8 mouse cellular contexts compared by ENCODE assay signal in the genomic region with DNA sequence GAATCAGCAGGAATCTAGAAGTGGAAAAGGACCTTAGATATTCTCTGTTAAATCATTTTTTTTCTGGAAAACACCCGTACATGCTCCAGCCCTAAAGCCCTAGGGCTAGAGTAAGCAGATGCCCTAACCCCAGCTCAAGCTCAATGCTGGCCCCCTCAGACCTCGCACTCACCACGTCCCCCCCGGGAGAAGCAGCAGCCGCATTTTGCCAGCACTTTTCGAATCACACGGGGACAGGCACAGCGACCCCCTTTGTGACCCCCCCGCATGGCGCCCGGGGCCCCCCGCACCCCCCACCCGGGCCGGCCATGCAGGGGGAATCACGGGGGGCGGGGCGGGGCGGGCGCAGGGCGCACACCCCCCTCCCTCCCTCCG. TPM values are rescaled to one million over a fixed set of nuclear protein-coding genes. Genes with fewer than 3 reads are reported as not detected.
DNase-seq lines count a peak whose midpoint lies in the region; ATAC-seq and TF ChIP-seq lines count a peak whose summit lies in the region.

No protein-coding gene starts in this region.

- no peak for TF ChIP-seq EP300 in ES-Bruce4 (IDR thresholded peaks at IDR 0.05; ENCODE audit: insufficient read depth, low read depth, low read length)
- no peak for TF ChIP-seq EP300 in heart, postnatal 0 days (IDR thresholded peaks at IDR 0.05; ENCODE audit: low read depth)

- no peak overlapping the region for H3K27ac ChIP-seq in ES-Bruce4 (ENCODE audit: insufficient read depth, low read length)
- H3K27ac ChIP-seq in heart, postnatal 0 days (ENCODE audit: low read depth): peak overlapping the region; percentile 52; the same call in 1 of the 2 replicates
- peak overlapping the region; percentile 50 for H3K27ac ChIP-seq in midbrain, embryonic 11.5 days (ENCODE audit: low read depth, low read length)

- H3K9ac ChIP-seq in ES-Bruce4 (ENCODE audit: low read depth, poor library complexity, severe bottlenecking): peak overlapping the region; percentile 93
- peak overlapping the region; percentile 55 for H3K9ac ChIP-seq in heart, postnatal 0 days (replicated peaks; ENCODE audit: low read depth, low read length)
- peak overlapping the region; percentile 81 for H3K9ac ChIP-seq in midbrain, embryonic 11.5 days (ENCODE audit: low read length)

- H3K4me2 ChIP-seq in heart, postnatal 0 days (ENCODE audit: low read depth, low read length): peak overlapping the region; percentile 85
- peak overlapping the region; percentile 92 for H3K4me2 ChIP-seq in midbrain, embryonic 11.5 days

- ATAC-seq in heart, postnatal 0 days (ENCODE audit: insufficient read depth, low read depth): no peak
- ATAC-seq in midbrain, embryonic 11.5 days (ENCODE audit: low FRiP score): peak; percentile 8; the same call in 1 of the 2 replicates
- ATAC-seq in granulocyte monocyte progenitor cell, adult 5-6 weeks (replicated peaks; ENCODE audit: poor library complexity, severe bottlenecking): no peak

- no peak for TF ChIP-seq POLR2A in ES-Bruce4 (IDR thresholded peaks at IDR 0.05; ENCODE audit: insufficient read depth, low read length)

- DNase-seq in heart, adult 11 months: peak; percentile 93
- no peak for DNase-seq in heart, postnatal 25 days (ENCODE audit: low spot score)
- DNase-seq in heart, postnatal 0 days (ENCODE audit: low spot score): no peak
- peak; percentile 87 for DNase-seq in midbrain, embryonic 11.5 days (ENCODE audit: low spot score, missing footprints)
- DNase-seq in right cerebral cortex, postnatal 36 days (ENCODE audit: low spot score in 2 of 2): no peak
- DNase-seq in thymus, postnatal 14 days: no peak

- intact Hi-C loops in heart, postnatal 25 days (cut with DNase I): no loop called here

- H3K36me3 ChIP-seq in ES-Bruce4 (ENCODE audit: control insufficient read depth, insufficient read depth, low read length, poor library complexity, severe bottlenecking): no peaks in the 10 kb centered on the region
- H3K36me3 ChIP-seq in heart, postnatal 0 days (replicated peaks; ENCODE audit: control insufficient read depth, insufficient read depth, low read length): peaks cover 11% of the 10 kb centered on the region
- peaks cover 7% of the 10 kb centered on the region; the same call in 1 of the 2 replicates for H3K36me3 ChIP-seq in midbrain, embryonic 11.5 days (ENCODE audit: control insufficient read depth, insufficient read depth, low read length)

- no peaks in the 10 kb centered on the region for H3K9me3 ChIP-seq in ES-Bruce4 (replicated peaks; ENCODE audit: control insufficient read depth, insufficient read depth, low read length, poor library complexity, severe bottlenecking)
- no peaks in the 10 kb centered on the region for H3K9me3 ChIP-seq in heart, postnatal 0 days (replicated peaks; ENCODE audit: control insufficient read depth, low read length)
- H3K9me3 ChIP-seq in midbrain, embryonic 11.5 days (ENCODE audit: control insufficient read depth, low read length): no peaks in the 10 kb centered on the region

- H3K4me1 ChIP-seq in ES-Bruce4 (ENCODE audit: control insufficient read depth, insufficient read depth, low read length): peaks cover 6% of the 10 kb centered on the region
- 0 out of 2 replicates have a peak, but pooled peaks cover 8% of the 10 kb centered on the region for H3K4me1 ChIP-seq in heart, postnatal 0 days (ENCODE audit: control insufficient read depth, insufficient read depth)
- H3K4me1 ChIP-seq in midbrain, embryonic 11.5 days (ENCODE audit: control insufficient read depth, insufficient read depth, low read length): peaks cover 24% of the 10 kb centered on the region

- peak overlapping the region; percentile 89 for H3K4me3 ChIP-seq in ES-Bruce4 (ENCODE audit: low read depth, low read length)
- H3K4me3 ChIP-seq in heart, postnatal 0 days (ENCODE audit: low read depth, low read length): peak overlapping the region; percentile 59
- H3K4me3 ChIP-seq in midbrain, embryonic 11.5 days (ENCODE audit: low read depth, low read length): peak overlapping the region; percentile 72

- no peaks in the 10 kb centered on the region for H3K27me3 ChIP-seq in ES-Bruce4 (ENCODE audit: control insufficient read depth, insufficient read depth, low read length, poor library complexity, severe bottlenecking)
- H3K27me3 ChIP-seq in heart, postnatal 0 days (ENCODE audit: control insufficient read depth, insufficient read depth, low read length): peaks cover 14% of the 10 kb centered on the region
- H3K27me3 ChIP-seq in midbrain, embryonic 11.5 days (ENCODE audit: control insufficient read depth, insufficient read depth, low read length): no peaks in the 10 kb centered on the region; the same call in 1 of the 2 replicates

- WGBS in heart, postnatal 0 days: 2% methylated on average over 17 of the region's 21 CpGs
- 3% methylated on average over 16 of the region's 21 CpGs for WGBS in midbrain, embryonic 11.5 days

- TF ChIP-seq CTCF in ES-Bruce4 (IDR thresholded peaks at IDR 0.05; ENCODE audit: low read depth, low read length): no peak
- no peak for TF ChIP-seq CTCF in heart, postnatal 0 days (IDR thresholded peaks at IDR 0.05; ENCODE audit: low read depth)

RNA-seq across cellular contexts. Expression of gene Arhgef25, which starts 1.8 kb away (rescaled TPM):
- total RNA-seq in heart, postnatal 25 days (2021): 10 to 100 TPM; 10.9 to 12.7 TPM
- 50.9 and 54.3 TPM in 2 replicates for polyA plus RNA-seq in ES-Bruce4 (2011; ENCODE audit: insufficient read depth, insufficient read length, low read depth, missing spikeins)
- total RNA-seq in heart, postnatal 0 days (2014; rRNA removed; ENCODE audit: low replicate concordance): 20.8 and 44.2 TPM in 2 replicates
- 10.0 and 13.8 TPM in 2 replicates for polyA plus RNA-seq in heart, postnatal 0 days (2015; fragmentation: Nextera tagmentation; extraction: Ambion mirVana)
- 25.8 and 28.2 TPM in 2 replicates for polyA plus RNA-seq in midbrain, embryonic 11.5 days (2014; fragmentation: Nextera tagmentation; extraction: Ambion mirVana)
- total RNA-seq in granulocyte monocyte progenitor cell, adult 5-6 weeks (2014; fragmentation: Nextera tagmentation): 3.2 TPM in 1 of 2 replicates, not detected in the other
- total RNA-seq in granulocyte monocyte progenitor cell, adult 5-6 weeks (2017): 0.15 and 0.95 TPM in 2 replicates

RNA-seq across cellular contexts. Expression of gene Dtx3, which starts 7.5 kb away (rescaled TPM):
- 10 to 100 TPM; 26.3 to 28.6 TPM for total RNA-seq in heart, postnatal 25 days (2021)
- polyA plus RNA-seq in ES-Bruce4 (2011; ENCODE audit: insufficient read depth, insufficient read length, low read depth, missing spikeins): 49.8 and 50.8 TPM in 2 replicates
- 44.4 and 64.1 TPM in 2 replicates for total RNA-seq in heart, postnatal 0 days (2014; rRNA removed; ENCODE audit: low replicate concordance)
- polyA plus RNA-seq in heart, postnatal 0 days (2015; fragmentation: Nextera tagmentation; extraction: Ambion mirVana): 28.8 and 30.0 TPM in 2 replicates
- polyA plus RNA-seq in midbrain, embryonic 11.5 days (2014; fragmentation: Nextera tagmentation; extraction: Ambion mirVana): 130 and 138 TPM in 2 replicates
- total RNA-seq in granulocyte monocyte progenitor cell, adult 5-6 weeks (2014; fragmentation: Nextera tagmentation): 51.9 and 54.4 TPM in 2 replicates
- total RNA-seq in granulocyte monocyte progenitor cell, adult 5-6 weeks (2017): 17.9 and 19.9 TPM in 2 replicates

RNA-seq across cellular contexts. Expression of gene Slc26a10, which starts 7.6 kb away (rescaled TPM):
- total RNA-seq in heart, postnatal 25 days (2021): 10 to 100 TPM; 18.2 to 29.2 TPM
- polyA plus RNA-seq in ES-Bruce4 (2011; ENCODE audit: insufficient read depth, insufficient read length, low read depth, missing spikeins): 24.6 and 35.2 TPM in 2 replicates
- total RNA-seq in heart, postnatal 0 days (2014; rRNA removed; ENCODE audit: low replicate concordance): 51.0 and 61.2 TPM in 2 replicates
- 22.8 and 23.3 TPM in 2 replicates for polyA plus RNA-seq in heart, postnatal 0 days (2015; fragmentation: Nextera tagmentation; extraction: Ambion mirVana)
- 0.51 and 0.58 TPM in 2 replicates for polyA plus RNA-seq in midbrain, embryonic 11.5 days (2014; fragmentation: Nextera tagmentation; extraction: Ambion mirVana)
- total RNA-seq in granulocyte monocyte progenitor cell, adult 5-6 weeks (2014; fragmentation: Nextera tagmentation): 0.15 TPM in 1 of 2 replicates, not detected in the other
- 0.26 and 0.88 TPM in 2 replicates for total RNA-seq in granulocyte monocyte progenitor cell, adult 5-6 weeks (2017)

RNA-seq across cellular contexts. Expression of gene B4galnt1, which starts 23.0 kb away (rescaled TPM):
- total RNA-seq in heart, postnatal 25 days (2021): 1 to 10 TPM; 1.5 to 1.6 TPM
- 7.7 and 9.5 TPM in 2 replicates for polyA plus RNA-seq in ES-Bruce4 (2011; ENCODE audit: insufficient read depth, insufficient read length, low read depth, missing spikeins)
- 2.3 and 7.7 TPM in 2 replicates for total RNA-seq in heart, postnatal 0 days (2014; rRNA removed; ENCODE audit: low replicate concordance)
- 0.72 and 0.82 TPM in 2 replicates for polyA plus RNA-seq in heart, postnatal 0 days (2015; fragmentation: Nextera tagmentation; extraction: Ambion mirVana)
- 8.1 and 9.4 TPM in 2 replicates for polyA plus RNA-seq in midbrain, embryonic 11.5 days (2014; fragmentation: Nextera tagmentation; extraction: Ambion mirVana)
- total RNA-seq in granulocyte monocyte progenitor cell, adult 5-6 weeks (2014; fragmentation: Nextera tagmentation): 288 and 308 TPM in 2 replicates
- 141 and 161 TPM in 2 replicates for total RNA-seq in granulocyte monocyte progenitor cell, adult 5-6 weeks (2017)

RNA-seq across cellular contexts. Expression of gene Pip4k2c, which starts 23.3 kb away (rescaled TPM):
- 10 to 100 TPM; 23.3 to 24.6 TPM for total RNA-seq in heart, postnatal 25 days (2021)
- 36.7 and 39.2 TPM in 2 replicates for polyA plus RNA-seq in ES-Bruce4 (2011; ENCODE audit: insufficient read depth, insufficient read length, low read depth, missing spikeins)
- total RNA-seq in heart, postnatal 0 days (2014; rRNA removed; ENCODE audit: low replicate concordance): 22.4 and 23.7 TPM in 2 replicates
- polyA plus RNA-seq in heart, postnatal 0 days (2015; fragmentation: Nextera tagmentation; extraction: Ambion mirVana): 24.7 and 25.0 TPM in 2 replicates
- polyA plus RNA-seq in midbrain, embryonic 11.5 days (2014; fragmentation: Nextera tagmentation; extraction: Ambion mirVana): 10.3 and 11.4 TPM in 2 replicates
- total RNA-seq in granulocyte monocyte progenitor cell, adult 5-6 weeks (2014; fragmentation: Nextera tagmentation): 12.1 and 13.6 TPM in 2 replicates
- 7.6 and 13.8 TPM in 2 replicates for total RNA-seq in granulocyte monocyte progenitor cell, adult 5-6 weeks (2017)

Comparison
In these comparisons a context has a peak if more than half of its experiments do, and no peak if none do; other contexts are left out.
1. DNase-seq: peak in heart, adult 11 months (single experiment) and midbrain, embryonic 11.5 days (single experiment); none in heart, postnatal 25 days (single experiment), heart, postnatal 0 days (single experiment), right cerebral cortex, postnatal 36 days (0 of 2) and thymus, postnatal 14 days (single experiment).
2. RNA of gene Slc26a10, which starts 7.6 kb away (total RNA-seq): 51.0 to 61.2 TPM in heart, postnatal 0 days and 18.2 to 29.2 TPM in heart, postnatal 25 days; 0.15 to 0.88 TPM in granulocyte monocyte progenitor cell, adult 5-6 weeks; every median in the first group is over 10 times any median in the second.
3. Peak in every context shown above with its lines, with median percentiles within 50 percentile points of each other: H3K4me3 ChIP-seq and H3K9ac ChIP-seq.